Mouse (Mus musculus) induced T-regulatory cell, adult 2 months (primary cell): Measurements from ENCODE around the gene Taok3.

Experiments
- DNase-seq: peaks from one replicate; pipeline ENCODE4 v3.0.0-alpha.2; 2012; ENCODE audit warnings: low read depth

Taok3 gene

DNA sequence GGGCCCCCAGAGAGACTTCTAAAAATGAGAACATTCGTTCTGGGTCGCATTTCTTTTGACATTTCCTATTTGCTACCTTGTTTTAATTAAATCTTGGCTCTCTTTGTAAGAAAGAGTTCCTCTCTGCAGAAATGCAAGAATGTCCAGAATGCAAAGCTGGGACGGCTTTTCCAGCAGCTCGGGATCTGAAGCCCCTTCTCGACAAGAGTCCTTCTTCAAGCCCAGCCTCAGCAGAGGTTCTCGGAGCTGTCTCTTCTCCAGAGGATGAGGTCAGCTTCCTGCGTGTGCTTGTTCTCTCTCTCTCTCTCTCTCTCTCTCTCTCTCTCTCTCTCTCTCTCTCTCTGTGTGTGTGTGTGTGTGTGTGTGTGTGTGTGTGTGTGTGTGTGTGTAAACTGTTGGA lies 2.2 kb upstream of the Taok3 start:
- no peak for DNase-seq

- DNase-seq, result no peak
Observed at GRCm38 (mm10) chr5:117118220-117118619, 1.7 kb upstream of the Taok3 start.

GRCm38 (mm10) chr5:117118850-117119249 lies 1.1 kb upstream of the Taok3 start:
- no peak for DNase-seq

DNA sequence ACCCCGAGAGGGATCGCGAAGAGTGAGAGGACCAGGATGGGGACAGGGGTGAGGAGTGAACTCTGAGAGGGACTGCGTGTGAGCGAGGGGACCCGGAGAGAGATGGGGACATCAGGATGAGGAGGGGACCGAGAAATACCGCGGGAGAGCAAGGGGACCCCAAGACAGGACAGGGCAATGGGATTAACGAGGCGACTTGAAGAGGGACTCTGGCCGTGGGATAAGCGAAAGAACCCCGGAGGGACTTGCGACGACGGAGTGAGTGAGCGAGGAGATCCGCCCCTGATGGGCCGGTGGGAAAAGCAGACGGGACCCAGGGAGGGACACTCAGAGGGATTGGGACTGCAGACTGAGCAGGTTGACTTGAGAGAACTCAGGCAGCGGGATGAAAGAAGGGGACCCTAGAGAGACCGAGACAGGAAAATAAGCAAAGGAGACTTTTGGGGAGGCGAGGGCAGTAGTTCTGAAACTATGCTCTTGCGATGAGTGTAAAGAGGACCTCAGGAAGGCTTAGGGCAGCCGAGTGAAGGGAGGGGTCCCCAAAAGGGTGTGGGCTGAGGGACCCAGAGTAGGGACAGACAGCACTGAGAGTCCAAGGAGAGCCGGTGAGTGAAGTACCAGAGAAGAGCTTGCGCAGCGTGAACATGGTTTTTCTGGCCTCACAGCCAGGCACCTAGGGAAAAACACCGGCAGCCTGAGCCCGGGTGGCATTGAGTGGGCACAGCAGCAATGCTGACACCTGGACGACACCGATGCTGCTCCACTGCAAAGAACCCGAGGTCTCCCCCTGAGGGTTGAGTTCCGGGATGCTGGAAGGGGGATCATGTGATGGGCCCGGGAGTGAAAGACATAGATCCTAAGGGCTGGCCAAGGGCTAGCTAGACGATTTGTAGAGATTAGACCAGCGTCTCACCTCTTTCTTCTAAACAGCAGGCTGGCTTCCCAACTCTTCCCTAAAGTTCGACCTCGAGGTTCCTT lies 849 bp downstream of the Taok3 start:
- DNase-seq, result no peak

- no peak for DNase-seq
Observed at GRCm38 (mm10) chr5:117121657-117122056, 1.7 kb downstream of the Taok3 start.

DNA sequence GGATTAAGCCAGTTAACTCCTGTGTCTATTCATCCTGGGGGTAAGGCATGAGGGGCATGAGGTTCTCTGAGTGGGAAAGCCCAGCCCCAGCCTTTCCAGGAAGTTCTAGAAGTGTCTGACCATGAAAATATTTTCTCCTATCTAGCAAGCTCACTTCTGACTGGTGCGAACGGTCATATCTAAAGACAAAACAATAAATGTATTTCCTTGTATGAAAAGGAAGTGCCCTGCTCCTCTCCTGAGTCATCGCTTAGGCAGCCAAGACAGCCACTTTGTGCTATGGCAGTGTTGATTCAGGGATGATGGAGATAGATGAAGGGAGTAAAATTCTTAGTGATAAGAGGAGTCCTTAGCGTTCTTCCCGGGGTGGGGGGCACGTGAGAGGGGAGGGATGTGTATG lies 3.2 kb downstream of the Taok3 start:
- DNase-seq, result no peak

DNA sequence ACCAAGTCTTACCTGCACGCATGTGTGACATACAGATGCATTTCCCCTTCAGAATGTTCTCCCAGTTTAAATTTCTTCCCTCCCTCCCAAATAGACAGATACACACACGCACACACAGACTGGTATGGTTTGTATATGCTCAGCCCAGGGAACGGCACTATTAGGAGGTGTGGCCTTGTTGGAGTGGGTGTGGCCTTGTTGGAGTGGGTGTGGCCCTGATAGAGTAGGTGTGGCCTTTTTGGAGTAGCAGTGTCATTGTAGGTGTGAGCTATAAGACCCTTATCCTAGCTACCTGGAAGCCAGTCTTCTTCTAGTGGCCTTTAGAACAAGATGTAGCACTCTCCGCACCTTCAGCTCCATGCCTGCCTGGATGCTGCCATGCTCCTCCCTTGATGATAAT lies 3.9 kb downstream of the Taok3 start:
- no peak for DNase-seq

DNA sequence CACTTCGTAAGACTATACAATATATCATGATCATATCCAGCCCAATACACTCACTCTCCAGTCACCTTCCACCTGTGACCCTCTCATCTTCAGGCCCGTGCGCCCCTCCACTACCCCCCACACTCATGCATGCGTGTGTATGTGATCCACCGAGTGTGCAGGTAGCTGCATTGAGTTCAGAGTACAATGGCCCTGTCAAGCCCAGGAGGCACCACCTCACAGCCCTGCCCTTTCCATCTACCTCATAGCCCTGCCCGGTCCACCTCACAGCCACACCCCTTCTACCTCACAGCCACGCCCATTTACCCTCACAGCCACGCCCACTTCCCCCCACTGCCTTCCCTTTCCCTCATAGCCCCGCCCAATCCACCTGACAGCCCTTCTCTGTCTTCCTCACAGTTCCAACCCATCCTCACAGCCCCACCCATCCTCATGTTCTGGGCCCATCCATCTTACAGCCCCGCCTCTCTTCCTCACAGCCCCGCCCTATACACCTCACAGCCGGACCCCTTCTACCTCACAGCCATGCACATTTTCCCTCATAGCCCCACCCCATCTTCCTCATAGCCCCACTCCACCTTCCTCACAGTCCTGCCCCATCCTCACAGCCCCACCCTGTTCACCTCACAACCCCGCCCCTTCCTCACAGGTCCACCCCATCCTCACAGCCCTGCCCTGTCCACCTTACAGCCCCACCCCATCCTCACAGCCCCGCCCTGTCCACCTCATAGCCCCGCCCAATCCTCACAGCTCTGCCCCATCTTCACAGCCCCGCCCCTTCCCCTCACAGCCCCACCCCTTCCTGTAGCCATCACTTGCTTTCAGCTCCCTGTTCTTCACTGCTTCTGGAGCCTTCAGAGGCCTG lies 5.8 kb downstream of the Taok3 start:
- DNase-seq, result peak; percentile 30

DNA sequence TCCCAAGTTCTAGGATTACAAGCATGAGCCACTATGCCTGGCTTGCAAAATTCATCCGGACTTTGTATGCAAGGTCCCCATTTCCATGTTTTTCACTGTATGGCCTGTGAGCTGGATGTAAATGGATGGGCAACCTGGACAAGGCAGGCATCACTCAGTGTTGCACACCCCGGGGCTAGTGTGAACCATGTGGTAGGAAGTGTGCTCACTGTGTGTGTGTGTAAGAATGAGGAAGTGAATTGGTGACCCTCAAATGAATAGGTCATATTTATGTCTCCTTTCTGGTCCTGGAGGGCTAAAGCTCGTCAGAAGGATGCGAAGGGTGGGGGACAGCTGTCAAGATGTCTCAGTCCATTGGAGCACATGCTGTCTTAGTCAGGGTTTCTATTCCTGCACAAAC lies 7.1 kb downstream of the Taok3 start:
- DNase-seq, result no peak

DNA sequence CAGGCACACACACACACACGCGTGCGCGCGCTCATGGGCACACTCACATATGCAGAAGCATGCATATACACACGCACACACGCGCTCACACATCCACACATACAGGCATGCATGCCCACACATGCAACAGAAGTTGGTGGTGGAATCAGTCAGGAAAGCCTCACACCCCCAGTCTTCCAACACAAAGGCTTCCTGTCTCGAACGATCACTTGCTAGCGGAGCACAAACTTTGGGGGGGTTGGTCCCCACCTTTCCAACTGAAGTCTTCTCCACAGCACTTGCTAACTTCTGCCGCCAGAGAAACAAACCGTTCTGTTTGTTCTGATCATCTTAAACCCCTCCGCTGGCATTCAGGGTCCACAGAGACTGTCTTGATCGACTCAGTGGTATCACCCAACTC lies 10.8 kb downstream of the Taok3 start:
- DNase-seq, result no peak

DNA sequence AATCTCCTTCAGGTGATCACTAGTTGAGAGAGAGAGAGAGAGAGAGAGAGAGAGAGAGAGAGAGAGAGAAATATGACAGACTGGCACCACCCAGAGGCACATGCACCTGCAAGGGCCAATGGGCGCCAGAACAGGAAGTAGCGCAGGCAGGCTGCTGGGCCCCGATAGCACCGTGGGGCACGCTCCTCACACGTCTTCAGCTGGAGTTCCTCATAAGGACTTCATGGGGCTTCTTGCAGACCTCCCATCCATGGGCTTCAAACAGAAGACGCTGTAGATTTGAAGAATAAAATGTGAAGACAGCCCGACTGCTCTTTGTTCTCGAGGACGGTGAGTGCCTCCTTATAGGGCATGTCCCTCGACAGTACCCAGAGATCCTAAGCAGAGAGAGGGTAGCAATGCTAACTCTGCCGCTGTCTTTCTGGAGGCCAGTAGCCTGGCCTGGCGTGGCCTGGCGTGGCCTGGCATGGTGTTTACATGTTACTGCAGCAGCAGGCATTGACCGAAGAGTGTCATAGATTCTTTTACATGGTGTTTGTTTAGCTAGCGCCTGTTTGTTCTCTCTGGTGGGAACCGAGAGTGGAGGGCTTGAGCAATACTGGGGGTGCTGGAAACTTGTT lies 13.6 kb downstream of the Taok3 start:
- DNase-seq, result peak; percentile 85

DNA sequence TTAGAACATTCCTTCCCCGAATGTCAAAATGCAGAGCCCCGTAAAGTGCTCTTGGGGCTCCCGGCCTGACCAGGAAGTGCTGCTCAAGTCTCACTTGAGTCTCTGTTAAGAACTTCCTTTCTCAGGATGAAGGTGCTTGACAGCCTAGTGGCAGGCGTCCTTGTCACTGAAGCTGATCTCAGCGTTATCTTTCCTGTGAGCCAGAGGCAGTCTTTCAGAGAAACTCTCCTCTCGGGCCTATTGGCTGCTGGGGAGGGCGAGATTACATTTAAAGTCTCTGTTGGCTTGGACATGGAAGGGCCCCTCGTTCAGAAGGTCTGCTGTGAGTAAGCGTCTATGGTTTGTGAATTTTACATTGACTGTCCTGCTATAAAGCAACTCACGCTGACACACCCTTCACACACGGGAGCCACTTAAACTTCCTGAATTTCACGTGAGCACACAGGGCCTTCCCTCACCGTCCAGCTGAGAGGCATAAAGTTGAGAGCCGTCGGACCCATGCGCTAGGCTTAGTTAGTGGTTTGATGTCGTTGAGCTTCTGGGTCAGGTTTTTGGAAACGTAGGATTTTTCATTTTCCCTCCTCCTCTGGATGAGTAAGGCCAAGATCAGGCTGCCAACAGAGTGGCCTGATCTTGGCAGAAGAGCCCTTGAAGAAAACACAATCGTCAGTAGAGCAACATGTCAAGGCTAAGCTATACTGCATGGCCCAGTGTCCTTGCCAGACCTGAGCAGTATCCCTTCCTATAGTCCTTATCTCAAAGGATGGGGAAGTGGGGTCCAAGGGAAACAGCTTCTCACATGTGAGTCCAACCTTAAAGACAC lies 14.3 kb downstream of the Taok3 start:
- peak; percentile 77 for DNase-seq

- no peak for DNase-seq
Observed at GRCm38 (mm10) chr5:117134889-117135456, 15.0 kb downstream of the Taok3 start.

DNA sequence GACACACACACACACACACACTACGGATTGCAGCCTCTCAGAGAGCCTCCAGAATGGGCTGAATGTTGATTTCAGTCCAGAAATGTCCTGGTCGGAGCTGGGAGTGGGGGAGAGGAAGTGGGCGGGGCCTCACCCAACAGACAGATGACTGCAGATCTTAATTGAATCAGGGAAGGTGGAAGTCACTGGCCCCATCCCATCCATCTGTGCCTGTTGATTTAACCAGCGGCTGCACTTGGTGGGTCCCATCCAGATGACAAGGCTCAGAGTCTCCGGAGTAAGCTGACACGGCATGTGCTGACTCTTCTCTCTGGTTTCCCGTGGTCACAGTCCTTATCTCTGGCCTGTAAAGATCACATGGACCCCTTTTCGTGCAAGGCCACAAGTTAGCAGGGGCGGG lies 15.9 kb downstream of the Taok3 start:
- DNase-seq, result peak; percentile 74

GRCm38 (mm10) chr5:117136570-117136969 lies 16.6 kb downstream of the Taok3 start:
- no peak for DNase-seq

DNA sequence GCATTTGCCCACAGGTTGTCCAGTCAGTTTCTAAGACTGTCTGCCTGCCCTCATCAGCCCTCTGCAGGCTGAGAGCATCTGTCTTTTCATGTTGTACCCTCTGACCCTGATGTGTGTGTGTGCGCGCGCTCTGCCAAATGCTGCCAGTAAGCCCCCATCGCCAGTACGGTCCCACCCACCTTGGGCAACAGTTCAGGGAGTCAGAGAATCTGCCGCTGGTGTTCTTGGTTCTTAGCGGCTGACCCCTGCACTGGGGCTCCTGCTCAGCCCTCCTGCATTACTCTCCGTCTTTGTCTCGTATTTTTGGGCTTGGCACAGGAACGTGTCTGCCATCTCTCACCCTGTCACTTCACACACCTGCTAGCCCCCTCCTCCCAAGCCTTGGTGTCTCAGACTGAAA lies 17.1 kb downstream of the Taok3 start:
- DNase-seq, result no peak

DNA sequence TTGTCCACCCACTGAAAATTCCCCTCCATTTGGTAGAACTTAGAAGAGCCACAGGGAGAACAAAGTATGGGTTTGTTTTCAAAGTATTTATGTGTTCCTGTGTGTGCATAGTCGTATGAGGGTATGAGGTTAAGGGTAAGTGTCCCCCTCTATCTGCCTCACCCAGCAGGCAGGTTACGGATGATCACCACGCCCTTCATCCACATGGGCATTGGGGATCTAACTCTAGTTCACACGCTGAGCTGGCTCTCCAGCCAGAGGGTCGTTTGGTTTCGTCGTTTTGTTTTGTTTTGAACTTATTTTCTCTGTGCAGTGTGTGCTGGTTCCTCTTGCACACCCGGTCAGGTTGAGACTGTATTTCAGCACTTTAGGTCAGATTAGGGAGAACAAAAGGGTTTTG lies 17.7 kb downstream of the Taok3 start:
- DNase-seq, result no peak

DNA sequence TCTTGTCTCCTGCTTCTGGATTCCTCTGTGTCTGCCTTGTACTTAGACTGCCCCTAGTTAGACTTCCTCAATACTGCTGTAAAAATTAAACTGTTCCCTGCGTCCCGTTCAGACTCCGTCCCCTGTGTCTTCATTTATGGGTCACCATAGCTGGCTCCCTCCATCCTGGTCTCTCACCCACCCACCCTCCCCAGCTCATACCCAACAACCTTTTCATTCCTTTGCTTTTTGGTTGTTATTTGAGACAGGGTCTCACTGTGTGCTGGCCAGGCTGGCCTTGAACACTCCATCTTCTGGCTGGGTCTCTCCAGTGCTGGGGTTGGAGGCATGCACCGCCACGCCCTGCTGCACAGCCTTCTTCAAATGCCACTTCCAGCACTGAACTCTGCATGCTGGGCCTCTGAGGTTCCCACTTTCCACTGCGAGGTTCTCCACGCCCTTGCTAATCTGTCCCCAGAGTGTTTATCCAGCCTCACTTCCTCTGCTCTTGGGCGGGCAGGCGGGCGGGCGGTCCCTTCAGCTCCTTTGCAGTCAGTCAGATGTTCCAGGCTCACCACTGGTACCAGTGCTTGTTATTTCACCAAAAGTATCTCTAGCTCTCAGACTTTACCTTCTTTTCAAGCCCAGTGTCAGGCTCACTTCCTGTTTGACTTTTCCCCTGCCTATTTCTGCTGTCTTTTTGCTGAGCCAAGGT lies 18.5 kb downstream of the Taok3 start:
- peak; percentile 67 for DNase-seq

DNA sequence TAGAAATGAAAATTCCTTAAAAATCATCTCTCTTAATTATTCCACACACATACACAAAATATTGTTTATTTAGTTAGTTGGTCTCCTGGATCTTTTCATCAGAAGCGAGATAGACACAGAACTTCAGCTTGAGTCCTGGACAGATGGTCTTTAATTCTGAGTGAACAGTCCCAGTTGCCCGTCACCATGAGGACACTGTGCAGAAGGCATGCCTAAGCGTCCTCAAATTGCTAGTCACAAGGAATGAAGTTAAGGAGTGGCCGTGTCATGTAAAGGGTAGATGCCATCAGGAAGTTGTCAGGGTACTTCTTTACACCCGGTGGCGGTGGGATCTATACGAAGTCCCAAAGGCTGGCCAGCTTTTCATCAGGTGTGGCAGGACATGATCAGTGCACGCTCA lies 19.9 kb downstream of the Taok3 start:
- DNase-seq, result no peak

GRCm38 (mm10) chr5:117140374-117140773 lies 20.4 kb downstream of the Taok3 start:
- DNase-seq, result no peak

DNA sequence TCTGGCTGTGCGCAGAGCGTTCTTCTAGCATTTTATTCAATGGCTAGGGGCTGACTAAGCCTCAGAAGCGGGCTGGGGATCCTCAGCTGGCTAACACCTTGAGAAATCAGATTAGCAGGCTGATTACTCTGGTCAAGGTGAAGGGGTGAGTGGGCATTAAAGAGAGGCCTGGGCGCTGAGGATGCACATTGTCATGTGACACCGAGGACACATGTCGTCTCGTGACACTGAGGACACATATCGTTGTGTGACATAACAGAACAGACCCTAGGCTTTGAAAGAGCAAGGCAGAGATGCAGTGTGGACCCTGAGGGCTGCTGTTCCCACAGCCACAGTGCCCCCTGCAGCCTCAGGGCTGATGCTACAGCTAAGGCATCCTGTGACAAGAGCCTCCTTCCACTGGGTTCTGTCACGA lies 23.8 kb downstream of the Taok3 start:
- DNase-seq, result peak; percentile 44
